In the genomic region with DNA sequence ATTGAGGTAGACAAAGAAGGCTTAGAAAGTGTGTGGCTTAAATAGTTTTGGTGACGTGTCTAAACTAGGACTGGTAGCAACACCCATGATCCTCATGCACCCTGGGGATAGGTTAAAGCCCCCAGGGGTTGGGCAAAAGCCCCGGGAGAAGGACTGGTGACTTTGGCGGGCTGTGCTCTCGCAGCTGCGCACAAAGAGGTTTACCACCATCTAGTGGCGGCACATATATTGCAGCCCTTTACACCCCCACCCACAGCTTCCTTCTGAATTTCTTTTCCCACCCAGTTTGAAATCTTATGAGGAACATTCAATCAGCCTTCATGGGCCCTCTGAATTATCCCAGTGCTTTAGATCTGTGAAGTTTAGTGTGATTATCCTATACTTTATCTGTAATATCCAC, we compare ENCODE assay signal across 8 mouse cellular contexts.
DNase-seq lines count a peak whose midpoint lies in the region; ATAC-seq and TF ChIP-seq lines count a peak whose summit lies in the region.
"Not testable (repeated sequence)": the region's sequence is repeated elsewhere in the genome, so short reads cannot be mapped to it uniquely, and the experiment has no call there.

No protein-coding gene starts in this region.

- H3K9me3 ChIP-seq in embryonic facial prominence, embryonic 13.5 days; heart, embryonic 16.5 days (replicated peaks; ENCODE audit: control insufficient read depth, low read length); limb, embryonic 14.5 days (ENCODE audit: control insufficient read depth, low read length): not testable (repeated sequence)

- POLR2A ChIA-PET in Patski (lab: Charles Lee): not testable (repeated sequence)

- peak overlapping the region; percentile 34 for H3K4me2 ChIP-seq in embryonic facial prominence, embryonic 13.5 days
- peak overlapping the region; percentile 50 for H3K4me2 ChIP-seq in heart, embryonic 16.5 days (ENCODE audit: low read depth, low read length)
- 0 out of 2 replicates have a peak overlapping the region, but pooled peaks have one; percentile 10 for H3K4me2 ChIP-seq in limb, embryonic 14.5 days (replicated peaks; ENCODE audit: low read depth, low read length, severe bottlenecking)

- H3K9ac ChIP-seq in embryonic facial prominence, embryonic 13.5 days; limb, embryonic 14.5 days (ENCODE audit: low read depth, low read length, severe bottlenecking): not testable (repeated sequence)
- H3K9ac ChIP-seq in heart, embryonic 16.5 days (ENCODE audit: low read length): 0 out of 2 replicates have a peak overlapping the region, but pooled peaks have one; percentile 21

- not testable (repeated sequence) for H3K27me3 ChIP-seq in Patski; embryonic facial prominence, embryonic 13.5 days; heart, embryonic 16.5 days (ENCODE audit: control insufficient read depth, insufficient read depth, low read length); limb, embryonic 14.5 days (ENCODE audit: control insufficient read depth, insufficient read depth, low read length); small intestine, adult 2 months (ENCODE audit: control insufficient read depth, insufficient read depth, low read length)

- CTCF ChIA-PET in Patski (lab: Charles Lee): not testable (repeated sequence)

- not testable (repeated sequence) for DNase-seq in Patski (ENCODE audit: low read depth, low spot score); limb, embryonic 14.5 days (ENCODE audit: low spot score)
- peak; percentile 28 for DNase-seq in kidney, adult 9 months
- DNase-seq in lung, postnatal 14 days: peak; percentile 11
- DNase-seq in urinary bladder, postnatal 25 days (ENCODE audit: low spot score): peak; percentile 8

- not testable (repeated sequence) for H3K36me3 ChIP-seq in embryonic facial prominence, embryonic 13.5 days; heart, embryonic 16.5 days (ENCODE audit: control insufficient read depth, insufficient read depth); limb, embryonic 14.5 days (ENCODE audit: control insufficient read depth, insufficient read depth, low read length); small intestine, adult 2 months (ENCODE audit: control insufficient read depth, insufficient read depth, low read length)

- peak; percentile 71 for TF ChIP-seq CTCF in Patski (IDR thresholded peaks at IDR 0.05)
- TF ChIP-seq CTCF in small intestine, adult 2 months (IDR thresholded peaks at IDR 0.05; ENCODE audit: extremely low read depth, insufficient read length, insufficient replicate concordance, low read depth, low read length): peak; percentile 27; the same call in 1 of the 2 replicates

- in situ Hi-C loops in Patski (cut with MboI; ENCODE audit: low pct_unique_long_range_greater_than_20kb): loop anchor here (25.0 kb wide), 1 partner anchor 1237 kb away; no protein-coding TSS in a partner anchor

- H3K4me1 ChIP-seq in embryonic facial prominence, embryonic 13.5 days; heart, embryonic 16.5 days (ENCODE audit: control insufficient read depth, insufficient read depth, low read length); limb, embryonic 14.5 days (ENCODE audit: control insufficient read depth, insufficient read depth, low read length); small intestine, adult 2 months (ENCODE audit: control insufficient read depth, insufficient read depth, insufficient read length, low read length): not testable (repeated sequence)

- TF ChIP-seq POLR2A in limb, embryonic 14.5 days (IDR thresholded peaks at IDR 0.05; ENCODE audit: borderline replicate concordance, extremely low read depth, insufficient read depth, insufficient read length); small intestine, adult 2 months (IDR thresholded peaks at IDR 0.05; ENCODE audit: low read depth, low read length): not testable (repeated sequence)

- H3K27ac ChIP-seq in embryonic facial prominence, embryonic 13.5 days; heart, embryonic 16.5 days (ENCODE audit: low read length); limb, embryonic 14.5 days (replicated peaks; ENCODE audit: low read depth, low read length); small intestine, adult 2 months (ENCODE audit: insufficient read depth, low read depth, low read length): not testable (repeated sequence)

- not testable (repeated sequence) for H3K4me3 ChIP-seq in embryonic facial prominence, embryonic 13.5 days; limb, embryonic 14.5 days (replicated peaks; ENCODE audit: low read length); small intestine, adult 2 months (ENCODE audit: low read depth, low read length)
- H3K4me3 ChIP-seq in heart, embryonic 16.5 days (ENCODE audit: low read length): peak overlapping the region; percentile 33

- WGBS in embryonic facial prominence, embryonic 13.5 days: 5% methylated on average over 6 of the region's 6 CpGs
- WGBS in heart, embryonic 16.5 days: 2% methylated on average over 6 of the region's 6 CpGs
- WGBS in limb, embryonic 14.5 days: 14% methylated on average over 6 of the region's 6 CpGs
- 3% methylated on average over 6 of the region's 6 CpGs for WGBS in small intestine, adult 2 months

- not testable (repeated sequence) for ATAC-seq in Patski; embryonic facial prominence, embryonic 13.5 days (ENCODE audit: insufficient number of reproducible peaks, insufficient read depth, low FRiP score, low TSS enrichment, low read depth); heart, embryonic 16.5 days (replicated peaks; ENCODE audit: extremely low read depth, insufficient read depth, low FRiP score); limb, embryonic 14.5 days (ENCODE audit: low FRiP score, low read depth)
